9 mouse cellular contexts compared by ENCODE assay signal in the genomic region with DNA sequence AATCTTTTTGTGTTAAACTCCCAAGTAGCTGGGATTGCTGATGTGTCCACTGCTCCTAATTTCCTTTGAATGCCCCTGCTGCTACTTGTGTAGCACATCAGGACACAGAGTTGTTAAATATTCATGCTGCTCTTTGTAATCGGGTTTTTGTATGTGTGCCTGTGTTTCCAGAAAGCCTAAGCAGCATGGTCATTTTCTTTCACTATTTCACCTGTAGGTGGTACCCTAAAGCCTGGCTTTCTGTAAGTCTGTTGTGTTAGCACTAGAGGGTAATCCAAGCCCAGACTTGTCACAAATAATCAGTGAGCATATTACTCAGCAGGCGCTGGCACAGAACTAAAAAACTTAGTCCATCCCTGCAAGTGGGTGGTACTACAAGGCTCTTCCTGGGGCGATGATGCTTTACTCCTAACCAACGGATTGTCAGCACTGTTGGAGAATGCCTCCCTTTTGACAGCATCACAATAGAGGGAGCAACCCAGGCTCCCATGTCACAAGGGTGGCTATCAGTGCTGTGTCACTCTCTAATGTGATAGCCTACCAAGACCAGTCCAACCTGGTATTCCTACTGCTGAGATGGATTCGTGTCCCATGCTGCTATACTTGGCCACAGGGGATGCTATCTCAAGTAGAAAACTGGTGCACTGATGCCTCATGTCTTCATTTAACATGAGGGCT. TPM values are rescaled to one million over a fixed set of nuclear protein-coding genes. Genes with fewer than 3 reads are reported as not detected.
DNase-seq lines count a peak whose midpoint lies in the region; ATAC-seq lines count a peak whose summit lies in the region.
"Had no signal": no experiment of that assay in that cellular context is flagged by ENCODE, and none has a peak within 500 bp of the region (broad histone marks: within the 10 kb centered on the region; RNA-seq: fewer than 3 reads in every experiment).

No protein-coding gene starts in this region.

- no peak overlapping the region for H3K4me3 ChIP-seq in hindbrain, embryonic 12.5 days
- H3K4me3 ChIP-seq in midbrain, embryonic 13.5 days (replicated peaks): no peak overlapping the region

- peak; percentile 63 for ATAC-seq in hindbrain, embryonic 12.5 days (ENCODE audit: low FRiP score)
- peak; percentile 73 for ATAC-seq in midbrain, embryonic 13.5 days

- H3K27ac ChIP-seq in hindbrain, embryonic 12.5 days: no peak overlapping the region
- H3K27ac ChIP-seq in midbrain, embryonic 13.5 days: no peak overlapping the region

- no peak overlapping the region for H3K9ac ChIP-seq in hindbrain, embryonic 12.5 days
- no peak overlapping the region for H3K9ac ChIP-seq in midbrain, embryonic 13.5 days (replicated peaks)

- no peaks in the 10 kb centered on the region for H3K4me1 ChIP-seq in hindbrain, embryonic 12.5 days
- H3K4me1 ChIP-seq in midbrain, embryonic 13.5 days (replicated peaks): 0 out of 2 replicates have a peak, but pooled peaks cover 5% of the 10 kb centered on the region

- DNase-seq in embryo, embryonic 10 days (ENCODE audit: low spot score): peak; percentile 8
- no peak for DNase-seq in embryo, embryonic 9.5 days (ENCODE audit: extremely low spot score)
- peak; percentile 40 for DNase-seq in thymus, postnatal 0 days (ENCODE audit: low spot score)
- DNase-seq in thymus, postnatal 36 days: no peak
- no peak for DNase-seq in right cerebral cortex, postnatal 25 days
- no peak for DNase-seq in heart, adult 9 months (ENCODE audit: low spot score in 2 of 2)

- H3K36me3 ChIP-seq in hindbrain, embryonic 12.5 days: no peaks in the 10 kb centered on the region
- no peaks in the 10 kb centered on the region for H3K36me3 ChIP-seq in midbrain, embryonic 13.5 days
- H3K36me3 ChIP-seq: G1E had no signal

- no peaks in the 10 kb centered on the region for H3K27me3 ChIP-seq in hindbrain, embryonic 12.5 days
- H3K27me3 ChIP-seq in midbrain, embryonic 13.5 days: no peaks in the 10 kb centered on the region

- WGBS in hindbrain, embryonic 12.5 days: 40% methylated on average over 5 of the region's 5 CpGs
- 38% methylated on average over 5 of the region's 5 CpGs for WGBS in midbrain, embryonic 13.5 days

- no peaks in the 10 kb centered on the region for H3K9me3 ChIP-seq in hindbrain, embryonic 12.5 days (replicated peaks)
- H3K9me3 ChIP-seq in midbrain, embryonic 13.5 days: no peaks in the 10 kb centered on the region
- H3K9me3 ChIP-seq: G1E had no signal

- H3K4me2 ChIP-seq in hindbrain, embryonic 12.5 days (replicated peaks): no peak overlapping the region
- H3K4me2 ChIP-seq in midbrain, embryonic 13.5 days (replicated peaks): no peak overlapping the region

RNA-seq across cellular contexts. Expression of a gene that starts 27.2 kb away (rescaled TPM):
- 21.3 and 27.5 TPM in 2 replicates for polyA plus RNA-seq in thymus, postnatal 0 days (2015; fragmentation: Nextera tagmentation; extraction: Ambion mirVana)
- polyA plus RNA-seq in hindbrain, embryonic 12.5 days (2016; fragmentation: Nextera tagmentation; extraction: Ambion mirVana): 18.6 and 22.0 TPM in 2 replicates
- 15.2 and 15.3 TPM in 2 replicates for polyA plus RNA-seq in midbrain, embryonic 13.5 days (2015; fragmentation: Nextera tagmentation; extraction: Ambion mirVana)

Comparison
In these comparisons a context has a peak if more than half of its experiments do, and no peak if none do; other contexts are left out.
1. DNase-seq: peak in embryo, embryonic 10 days (single experiment) and thymus, postnatal 0 days (single experiment); none in embryo, embryonic 9.5 days (single experiment), thymus, postnatal 36 days (0 of 2), right cerebral cortex, postnatal 25 days (single experiment) and heart, adult 9 months (0 of 2).